Mouse (Mus musculus) frontal cortex, postnatal 14 days (tissue): ENCODE results near the gene Cldn22.
"Not testable (repeated sequence)": the region's sequence is repeated elsewhere in the genome, so short reads cannot be mapped to it uniquely, and the experiment has no call there.

ENCODE experiments used
- DNase-seq, 2 experiments: peaks; one replicate each; pipeline ENCODE4 v3.0.0; 2022; ENCODE audit warnings: low spot score in 2 of 2

The Cldn22 gene

DNA sequence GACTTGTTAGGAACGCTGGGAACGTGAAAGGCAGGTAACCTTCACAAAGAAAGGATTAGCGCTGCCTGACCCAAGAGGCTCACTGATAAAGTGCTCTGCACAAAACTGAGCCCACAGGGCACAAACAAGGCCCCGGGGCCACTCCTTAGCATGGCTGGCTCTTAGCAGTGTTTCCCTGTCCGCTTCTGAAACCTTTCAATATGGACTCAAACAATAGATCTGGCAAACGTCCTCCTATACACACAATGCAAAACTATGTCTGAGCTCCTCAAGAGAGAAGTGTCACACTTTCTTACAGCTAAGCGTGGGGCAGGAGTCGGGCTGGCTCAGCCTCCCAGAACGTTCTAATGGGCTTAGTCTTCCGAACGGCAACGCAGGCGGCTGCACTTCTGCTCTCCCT is at the start of gene Cldn22:
Gene Cldn22, plus strand, starts transcription at position 301 of the 400 bp plus-strand sequence.
- no peak for DNase-seq

DNA sequence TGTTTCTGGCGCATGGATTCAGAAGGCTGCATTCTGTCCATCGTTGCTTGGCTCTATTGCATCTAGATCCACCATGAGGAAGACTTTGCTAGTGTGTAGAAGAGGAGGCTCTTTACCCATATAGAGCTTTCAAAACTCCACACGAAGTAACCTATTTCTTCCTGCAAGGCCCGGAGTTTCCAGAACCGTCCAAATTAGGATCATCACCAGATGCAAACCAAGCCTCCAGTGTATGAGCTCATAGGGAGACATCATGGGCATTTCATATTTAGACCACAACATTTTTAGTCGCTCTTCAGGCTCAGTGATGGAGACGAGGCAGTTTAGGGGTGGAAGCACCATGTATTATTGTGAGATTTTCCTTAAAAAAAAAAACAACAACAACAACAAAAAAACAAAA is 46.9 kb upstream of the Cldn22 start:
- no peak for DNase-seq

DNA sequence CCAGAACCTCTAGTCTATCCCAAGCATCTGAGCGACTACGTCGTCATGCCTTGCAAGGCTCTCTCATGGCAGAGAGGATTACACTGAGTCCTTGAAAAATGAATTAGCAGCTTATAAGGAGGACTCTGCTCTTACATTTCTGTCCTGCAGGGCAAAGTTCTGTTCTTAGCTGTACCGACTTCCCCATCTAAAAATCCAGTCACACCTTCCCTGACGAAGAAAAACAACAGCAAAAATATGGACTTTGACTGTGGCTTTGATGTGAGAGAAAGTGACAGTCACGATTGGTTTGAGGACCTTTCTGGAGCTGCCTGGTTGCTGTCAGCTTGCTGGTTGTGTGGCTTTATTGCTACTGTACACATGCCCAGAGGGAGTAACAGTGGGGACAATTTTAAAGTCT is 44.7 kb upstream of the Cldn22 start:
- DNase-seq = no peak

DNA sequence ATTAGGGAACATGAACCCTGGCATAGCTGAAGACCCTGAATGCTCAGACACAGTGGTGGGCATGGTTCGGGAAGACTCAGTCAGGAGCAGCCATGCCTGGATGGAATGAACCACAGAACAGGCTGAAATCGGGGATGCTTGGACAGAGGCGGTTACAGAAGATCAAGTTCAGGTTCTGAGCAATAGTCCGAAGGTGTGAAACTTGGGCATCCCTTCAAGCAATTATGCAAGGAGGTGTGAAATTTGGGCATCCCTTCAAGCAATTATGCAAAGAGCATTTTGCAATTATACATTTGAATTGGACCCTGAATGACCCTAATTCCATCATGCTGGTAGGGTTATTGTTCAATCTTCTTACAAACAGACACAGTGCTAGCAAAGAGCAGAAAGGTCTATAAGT is 42.4 kb upstream of the Cldn22 start:
- no peak for DNase-seq

DNA sequence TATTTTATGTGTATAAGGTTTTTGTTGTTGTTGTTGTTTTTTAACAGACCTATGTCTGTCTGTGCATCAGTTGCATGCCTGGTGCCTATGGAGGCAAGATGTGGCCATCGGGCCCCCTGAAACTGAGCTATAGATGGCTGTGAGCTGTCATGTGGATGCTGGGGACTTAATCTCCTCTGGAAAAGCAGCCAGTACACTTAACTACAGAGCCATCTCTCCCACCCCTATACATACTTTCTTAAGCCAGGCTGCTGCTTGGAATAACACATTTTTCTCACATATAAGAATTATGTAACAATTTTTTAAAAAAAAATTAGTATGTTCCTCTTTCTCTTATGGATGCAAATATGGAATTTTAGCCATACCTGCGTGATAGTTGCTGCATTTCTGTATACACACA is 40.7 kb upstream of the Cldn22 start:
- DNase-seq = peak in 1 of 2 experiments; percentile 11

DNA sequence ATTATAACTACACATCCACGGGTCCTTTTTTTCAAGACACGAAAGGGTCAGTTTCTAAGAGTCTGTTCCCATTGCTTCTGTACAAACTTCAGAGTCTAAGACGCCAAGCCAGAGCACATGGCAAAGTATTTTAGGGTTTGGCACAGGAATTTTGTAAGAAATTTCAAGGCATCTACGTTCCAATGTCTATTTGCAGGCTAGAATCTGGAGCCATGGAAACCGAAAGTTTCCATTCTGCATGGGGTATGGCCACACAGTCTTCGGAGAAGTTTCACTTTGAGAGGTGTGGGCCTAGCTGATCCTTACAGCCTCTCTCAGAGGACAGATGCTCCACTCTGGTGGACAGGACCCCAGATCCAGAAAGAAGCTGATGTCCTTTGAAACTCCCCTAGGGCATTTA is 40.3 kb upstream of the Cldn22 start:
- peak in 1 of 2 experiments; percentile 16 for DNase-seq

DNA sequence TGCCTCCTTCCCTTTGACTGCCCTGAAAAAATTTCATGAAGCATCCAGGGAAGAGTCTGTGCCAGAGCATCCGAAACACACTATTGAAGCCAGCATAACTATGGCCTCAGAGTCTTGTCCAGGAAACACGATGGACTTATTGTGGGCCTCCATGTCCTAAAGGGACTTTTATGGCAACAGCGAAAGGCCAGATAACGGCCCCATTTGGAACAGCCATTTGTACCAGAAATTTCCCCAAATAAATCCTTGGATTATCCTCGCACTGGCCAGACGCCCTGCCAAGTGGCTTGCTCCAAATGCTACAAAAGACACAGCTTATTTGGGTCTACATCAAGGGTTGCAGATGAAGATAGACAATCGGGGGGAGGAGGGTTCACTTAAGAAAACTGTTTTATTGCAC is 39.8 kb upstream of the Cldn22 start:
- no peak for DNase-seq

DNA sequence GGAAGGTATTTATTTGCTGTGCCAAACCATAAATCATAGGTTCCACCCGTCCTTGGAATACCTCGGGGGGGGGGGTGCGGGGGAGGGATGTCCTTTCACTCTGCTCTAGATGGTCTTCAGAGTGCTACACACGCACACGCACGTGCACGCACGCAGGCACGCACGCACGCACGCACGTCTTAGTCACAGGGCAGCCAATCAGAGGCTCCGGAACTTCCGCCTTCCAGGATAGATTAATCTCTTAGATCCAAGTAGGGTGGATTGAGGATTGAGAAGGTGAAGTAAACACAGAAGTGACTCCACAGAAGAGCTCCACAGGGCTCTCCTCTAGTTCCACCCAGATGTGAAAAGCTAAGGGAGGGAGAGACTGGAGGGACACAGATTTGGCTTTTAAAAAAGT is 38.0 kb upstream of the Cldn22 start:
- no peak for DNase-seq

DNA sequence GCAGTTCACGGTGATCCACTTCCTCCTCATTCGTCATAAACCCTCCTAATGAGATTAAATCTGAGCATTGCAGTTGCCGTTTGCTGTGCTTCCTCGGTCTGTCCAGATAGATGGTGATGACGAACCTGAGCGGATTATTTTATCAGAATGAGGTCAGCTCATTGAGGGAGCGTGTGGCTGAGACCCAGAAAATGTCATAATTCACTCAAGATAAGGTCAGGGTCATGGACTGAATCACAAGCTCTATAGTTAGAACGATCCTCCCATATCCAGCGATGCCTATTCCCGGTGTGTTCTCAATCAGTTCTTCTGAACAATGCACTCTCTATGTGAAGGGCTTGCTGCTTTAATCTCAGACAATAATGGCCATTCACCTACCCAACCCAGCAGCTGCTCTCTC is 36.6 kb upstream of the Cldn22 start:
- no peak for DNase-seq

DNA sequence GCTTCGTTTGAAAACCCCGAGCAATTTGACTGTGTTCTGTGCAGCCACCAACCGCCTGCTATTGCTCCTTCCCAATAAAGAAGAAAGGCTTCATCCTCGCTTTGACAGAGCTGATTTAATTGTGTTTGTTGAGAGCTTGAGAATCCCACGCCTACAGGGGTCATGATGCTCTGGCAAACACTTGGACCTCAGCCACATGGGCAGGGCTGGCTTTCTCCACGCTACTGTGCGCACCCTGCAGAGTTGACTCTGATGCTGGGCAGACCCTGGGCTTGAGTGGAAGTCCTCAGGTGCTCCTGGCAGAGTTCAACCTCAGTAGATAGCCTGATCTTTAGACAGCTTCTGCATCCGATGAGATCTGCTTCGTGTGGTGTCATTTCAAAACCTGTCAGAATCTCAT is 32.3 kb upstream of the Cldn22 start:
- DNase-seq = no peak

DNA sequence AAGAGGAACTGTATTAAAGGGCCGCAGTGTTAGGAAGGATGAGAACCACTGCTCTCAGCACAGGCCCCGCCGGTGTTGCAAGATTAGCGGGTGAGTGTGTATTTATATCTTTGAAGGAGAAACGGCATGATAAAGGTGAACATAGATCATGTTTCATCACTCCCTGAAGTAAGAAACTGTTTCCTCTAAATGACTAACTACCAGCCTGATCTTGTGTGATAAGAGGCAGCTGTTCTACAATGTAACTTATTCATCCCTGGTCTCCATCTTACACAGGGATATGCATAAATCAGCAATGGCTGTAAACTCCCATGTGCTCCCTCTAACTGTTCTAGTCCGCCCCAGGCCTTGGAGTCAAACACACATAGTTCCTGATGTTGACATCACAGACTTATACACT is 24.8 kb upstream of the Cldn22 start:
- DNase-seq = no peak

DNA sequence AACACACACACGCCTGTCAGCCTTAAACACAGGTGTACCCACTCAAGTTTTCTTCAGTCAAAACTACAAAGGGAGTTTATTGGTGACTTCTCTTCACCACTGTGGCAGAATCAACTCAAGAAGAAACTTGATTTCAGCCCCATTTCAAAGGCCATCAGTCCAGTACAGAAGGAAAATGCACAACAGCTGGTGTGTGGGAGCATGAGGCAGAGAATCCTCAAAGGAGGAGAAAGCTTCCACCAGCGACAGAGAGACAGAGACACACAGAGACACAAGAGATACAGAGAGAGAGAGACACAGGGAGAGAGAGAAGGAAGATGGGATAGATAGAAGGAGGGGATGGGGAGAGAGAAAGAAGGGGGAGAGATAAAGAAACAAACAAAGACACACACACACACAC is 21.9 kb upstream of the Cldn22 start:
- no peak for DNase-seq

DNA sequence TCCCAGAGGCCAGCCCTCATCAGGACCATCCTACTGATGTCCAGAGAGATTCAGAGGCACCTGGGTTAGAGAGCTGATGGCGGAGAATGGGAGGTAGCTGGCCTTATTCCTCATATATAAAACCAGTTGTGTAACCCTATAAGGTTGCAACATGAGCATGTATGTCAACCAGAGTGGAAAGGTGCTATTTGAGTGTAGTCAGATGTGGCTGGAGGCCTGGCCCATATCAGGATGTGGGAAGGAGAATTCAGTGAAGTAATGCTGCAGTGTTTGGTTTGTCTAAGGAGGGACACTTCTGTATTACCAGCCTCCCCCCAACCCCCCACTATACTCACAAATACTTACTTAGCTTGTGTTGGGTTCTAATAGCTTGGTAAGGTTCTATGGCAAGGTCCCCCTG is 20.0 kb upstream of the Cldn22 start:
- DNase-seq = no peak

DNA sequence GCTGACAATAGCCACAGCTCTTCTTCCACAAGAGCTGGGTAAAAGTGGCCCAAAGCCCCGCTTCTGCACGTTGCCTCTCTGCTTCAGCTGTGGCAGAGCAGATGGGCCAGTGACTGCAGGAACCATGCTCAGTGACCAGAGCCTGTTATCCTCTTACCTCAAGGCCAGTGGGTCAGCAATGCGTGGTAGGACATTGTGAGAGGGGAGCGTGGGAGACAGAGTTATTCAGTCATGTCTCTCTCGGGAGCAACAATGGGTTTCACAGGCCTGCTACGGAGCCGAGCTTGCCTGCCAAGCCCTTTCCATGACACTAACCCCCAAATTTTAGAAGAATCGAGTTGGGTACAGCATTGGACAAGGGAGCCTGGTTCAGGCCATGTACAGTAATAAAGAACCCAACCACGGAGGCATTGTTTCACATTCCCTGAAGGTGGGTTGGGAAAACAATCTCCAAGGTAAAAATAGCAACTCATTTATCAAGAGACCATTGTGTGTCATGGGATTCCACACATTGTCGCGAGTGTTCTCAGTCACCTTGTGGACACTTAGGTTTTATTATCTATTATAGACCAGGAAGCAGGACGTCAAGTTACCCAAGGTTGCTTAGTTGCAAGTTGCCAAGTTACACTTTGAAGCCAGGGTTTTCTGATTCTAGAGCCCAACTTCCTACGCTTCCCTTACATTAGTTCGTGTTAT is 14.2 kb upstream of the Cldn22 start:
- no peak for DNase-seq

DNA sequence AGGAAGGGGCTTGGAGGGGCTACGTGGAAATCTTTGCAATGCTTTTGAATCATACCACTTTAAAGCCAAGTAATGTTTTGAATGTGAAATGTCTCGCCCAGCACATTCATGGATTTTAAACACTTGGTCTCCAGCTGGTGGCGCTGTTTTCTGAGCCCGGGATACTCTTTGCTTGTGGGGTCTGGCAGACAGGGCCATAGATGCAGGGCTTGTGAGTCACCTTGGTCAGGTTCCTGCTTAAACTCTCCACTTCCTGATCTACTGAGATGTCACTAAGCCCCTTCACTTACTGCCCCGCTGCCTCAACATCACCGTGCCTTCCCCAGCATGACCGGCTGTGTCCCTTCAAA is 13.6 kb upstream of the Cldn22 start:
- DNase-seq = no peak

DNA sequence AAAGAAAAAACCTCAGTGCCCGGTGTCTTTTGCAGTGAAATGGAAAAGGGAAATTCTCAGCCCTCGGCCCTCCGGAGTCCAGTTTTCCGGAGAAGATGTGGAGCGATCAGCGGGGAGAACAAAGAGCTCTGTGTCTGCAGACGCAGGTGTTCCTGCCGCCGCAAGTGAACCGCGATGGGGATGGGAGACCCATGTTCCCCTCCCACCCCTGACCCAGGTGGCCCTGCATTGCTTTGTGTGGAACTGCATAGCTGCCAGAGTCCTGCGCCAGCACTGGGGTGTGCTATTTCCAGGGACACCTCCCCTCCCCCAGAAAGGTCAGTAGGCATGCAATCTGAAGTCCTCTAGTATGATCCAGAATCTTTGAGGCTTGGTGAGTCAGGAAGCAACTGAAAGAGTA is 13.1 kb upstream of the Cldn22 start:
- no peak for DNase-seq

DNA sequence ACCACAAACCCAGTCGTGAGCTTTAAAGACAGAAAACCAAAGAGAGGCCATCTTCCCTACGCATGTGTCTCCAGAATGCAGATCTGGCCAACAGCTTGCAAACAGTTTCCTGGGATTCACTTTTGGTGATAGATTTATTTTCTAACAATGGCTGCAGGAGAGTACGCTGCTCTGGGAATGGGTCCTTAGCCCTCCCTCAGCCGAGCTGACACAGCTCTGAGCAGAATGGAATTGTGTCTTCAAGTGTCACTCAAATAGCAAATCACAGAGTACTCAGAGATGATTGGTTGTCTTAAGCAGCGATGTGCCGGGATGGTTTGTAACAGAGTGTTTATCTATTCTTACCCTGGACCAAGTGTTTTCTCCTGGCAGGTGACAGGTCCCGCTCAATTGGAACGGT is 5.2 kb upstream of the Cldn22 start:
- no peak for DNase-seq

DNA sequence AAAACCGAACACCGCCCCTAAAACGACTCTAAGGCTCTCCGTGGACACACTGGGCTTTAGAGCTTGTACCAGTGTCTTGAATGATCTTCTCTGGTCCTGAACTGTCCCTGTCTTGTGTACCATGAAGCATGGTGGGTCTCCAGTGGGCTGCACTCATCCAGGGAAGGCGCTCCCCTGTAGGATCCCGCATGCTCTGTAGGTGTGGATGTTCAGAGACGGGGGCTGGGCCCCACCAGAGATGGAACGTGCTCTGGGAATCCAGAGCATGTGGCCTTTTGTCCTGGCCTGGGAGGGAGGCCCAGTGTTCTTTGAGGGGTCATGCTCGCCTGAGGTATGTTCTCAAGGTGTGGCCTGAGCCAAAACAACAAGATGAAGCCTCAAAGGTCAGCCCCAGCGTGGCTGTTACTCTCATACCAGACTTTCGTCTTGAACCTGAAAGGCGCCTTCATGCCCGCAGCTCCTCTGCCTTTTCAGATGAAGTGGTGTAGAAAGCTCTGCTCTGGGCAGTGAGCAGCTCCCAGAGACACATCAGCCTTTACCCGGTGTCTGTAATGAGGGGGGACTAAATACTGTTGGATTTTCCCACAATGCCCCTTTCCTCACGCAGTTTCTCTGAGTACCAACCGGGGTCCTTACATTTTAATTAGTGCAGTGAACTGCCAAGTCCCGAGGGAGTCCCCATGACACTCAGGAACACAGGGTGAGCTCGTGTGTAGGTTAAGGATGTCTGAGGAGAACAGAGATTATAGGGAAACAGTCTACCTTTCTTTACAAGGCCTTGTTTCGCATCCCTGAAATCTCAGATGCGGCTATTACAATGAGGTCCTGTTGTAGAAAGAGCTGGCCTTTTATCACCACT is 3.1 kb upstream of the Cldn22 start:
- DNase-seq = no peak

DNA sequence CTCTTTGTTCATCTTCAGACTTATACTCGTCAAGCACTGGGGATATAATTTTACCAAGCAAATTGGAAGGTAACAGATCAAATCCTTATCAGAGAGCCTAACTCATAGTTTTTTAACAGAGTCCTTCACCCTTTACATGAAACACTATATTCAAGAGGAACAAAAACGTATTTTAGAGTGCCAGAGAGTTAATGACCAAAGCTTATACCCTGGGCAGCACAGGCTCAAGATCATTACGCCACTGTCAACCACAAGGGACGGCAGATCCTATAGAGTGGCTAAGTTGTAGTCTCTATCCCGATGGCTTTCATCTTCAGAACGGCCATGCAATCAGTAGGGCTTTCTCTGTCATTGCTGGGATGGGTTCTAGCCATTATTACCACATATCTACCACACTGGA is 2.4 kb upstream of the Cldn22 start, which contains the start of gene Cldn24:
Gene Cldn24, plus strand, starts transcription at position 301 of the 400 bp plus-strand sequence.
- no peak for DNase-seq

DNA sequence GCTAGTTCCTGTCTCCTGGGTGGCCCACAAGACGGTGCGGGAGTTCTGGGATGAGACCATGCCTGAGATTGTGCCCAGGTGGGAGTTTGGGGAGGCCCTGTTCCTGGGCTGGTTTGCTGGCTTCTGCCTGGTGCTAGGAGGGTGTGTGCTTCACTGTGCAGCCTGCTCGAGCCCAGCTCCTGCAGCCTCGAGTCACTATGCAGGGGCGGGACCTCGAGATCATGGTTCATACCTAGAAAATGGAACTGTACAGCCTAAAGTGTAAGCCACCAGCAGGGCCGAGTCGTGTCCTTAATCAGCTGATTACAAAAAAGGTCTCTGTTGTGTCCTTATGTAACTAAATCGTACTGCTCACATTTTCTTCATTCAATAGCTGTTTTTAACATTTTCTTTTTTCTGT is 1.7 kb upstream of the Cldn22 start:
- not testable (repeated sequence) for DNase-seq

DNA sequence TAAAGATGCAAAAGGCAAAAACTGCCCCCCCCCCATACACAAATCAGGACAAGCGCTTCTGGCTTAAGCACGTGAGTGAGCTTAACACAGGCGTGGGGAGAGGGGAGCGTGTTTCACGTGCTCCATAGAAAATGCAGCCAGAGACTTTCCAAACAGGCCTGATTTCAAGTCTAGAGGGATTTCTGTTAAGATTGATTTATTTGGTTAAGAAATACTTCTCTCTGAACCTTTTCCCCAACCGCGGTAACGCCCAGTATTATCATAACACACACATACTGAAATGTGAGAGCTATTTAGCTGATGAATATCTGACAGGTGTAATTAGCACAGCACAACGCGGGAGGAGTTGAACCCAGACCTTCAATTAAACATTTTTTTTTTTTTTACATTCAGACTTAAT is 505 bp upstream of the Cldn22 start:
- no peak for DNase-seq

DNA sequence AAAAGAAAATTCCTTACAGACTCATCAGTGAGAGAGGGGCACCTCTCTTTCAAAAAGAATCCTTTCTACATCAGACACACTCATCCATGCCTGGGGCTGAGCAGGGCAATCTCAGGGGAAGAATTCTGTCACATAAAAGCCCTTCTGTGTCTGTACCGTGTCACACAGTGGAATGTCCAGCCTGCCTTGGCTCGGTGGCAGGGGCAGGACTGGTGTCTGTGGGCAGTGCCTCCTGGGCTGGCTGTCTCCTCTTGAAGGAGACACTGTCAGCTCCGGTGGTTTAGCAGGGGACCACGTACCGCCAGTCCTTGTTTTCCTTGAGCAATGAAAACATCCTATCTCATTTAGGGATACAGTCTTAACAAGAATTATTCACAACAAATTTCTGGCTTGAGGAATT is 1.3 kb downstream of the Cldn22 start:
- no peak for DNase-seq

DNA sequence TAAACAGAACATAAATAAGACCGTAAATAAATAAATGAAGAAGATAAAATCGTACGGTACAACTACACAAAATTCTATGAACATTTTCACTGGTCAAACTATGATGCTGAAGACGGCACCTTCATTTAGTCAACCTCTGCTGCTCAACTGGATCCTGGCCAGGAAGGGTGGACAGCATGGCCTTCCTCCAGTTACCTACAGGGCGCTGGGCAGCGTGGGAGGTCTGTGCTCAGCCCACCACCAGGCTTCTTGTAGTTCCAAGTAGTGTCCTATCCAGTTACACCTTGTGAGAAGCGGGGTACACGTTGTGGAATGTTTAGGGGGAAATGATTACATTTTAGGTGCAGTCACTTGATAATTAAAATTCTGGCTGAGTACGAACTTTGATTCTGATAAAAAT is 2.6 kb downstream of the Cldn22 start:
- no peak for DNase-seq
